Comparison of ENCODE assay signal across 7 mouse cellular contexts in the genomic region with DNA sequence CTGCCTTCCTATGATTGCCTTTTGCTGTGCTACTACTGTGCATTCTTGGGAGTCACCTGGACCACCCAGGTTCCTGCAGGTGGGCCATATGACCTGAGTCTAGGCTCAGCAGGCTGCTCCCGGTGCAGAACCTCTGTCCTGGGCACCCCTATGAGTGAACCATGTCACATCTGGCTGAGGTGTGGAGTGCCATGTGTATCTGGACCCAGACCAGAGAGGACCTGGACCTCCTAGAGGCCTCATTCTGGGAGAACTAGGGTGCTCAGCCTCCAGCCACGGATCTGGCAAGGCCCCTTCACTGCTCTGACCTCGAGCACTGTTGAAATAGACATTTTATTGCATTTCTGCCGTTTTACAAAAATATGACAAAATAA. TPM values are rescaled to one million over a fixed set of nuclear protein-coding genes. Genes with fewer than 3 reads are reported as not detected.
DNase-seq lines count a peak whose midpoint lies in the region; TF ChIP-seq lines count a peak whose summit lies in the region.

No protein-coding gene starts in this region.

- DNase-seq in layer of hippocampus, adult 2 months (ENCODE audit: low spot score in 2 of 2): no peak
- no peak for DNase-seq in layer of hippocampus, adult 9-10 months (ENCODE audit: low spot score)
- DNase-seq in limb, embryonic 10.5 days (ENCODE audit: low spot score): peak; percentile 49
- DNase-seq in right cerebral cortex, postnatal 25 days: no peak
- DNase-seq in adrenal gland, postnatal 10 days: no peak

- peaks cover 72% of the 10 kb centered on the region for H3K36me3 ChIP-seq in limb, embryonic 10.5 days

- H3K27ac ChIP-seq in layer of hippocampus, adult 2 months: peak overlapping the region; percentile 95
- H3K27ac ChIP-seq in embryonic fibroblast, embryonic 13.5 days (ENCODE audit: insufficient read depth, low read length): peak overlapping the region; percentile 62; the same call in 1 of the 2 replicates
- H3K27ac ChIP-seq in limb, embryonic 10.5 days: peak overlapping the region; percentile 88
- peak overlapping the region; percentile 73; the same call in 1 of the 2 replicates for H3K27ac ChIP-seq in olfactory bulb, adult 2 months (ENCODE audit: insufficient read depth, low read depth, low read length)

- no peaks in the 10 kb centered on the region for H3K9me3 ChIP-seq in limb, embryonic 10.5 days (replicated peaks)

- H3K27me3 ChIP-seq in limb, embryonic 10.5 days (ENCODE audit: low read depth, poor library complexity, severe bottlenecking): peaks cover 18% of the 10 kb centered on the region

- no peak; the same call in 1 of the 2 replicates for TF ChIP-seq POLR2A in embryonic fibroblast, embryonic 13.5 days (IDR thresholded peaks at IDR 0.05; ENCODE audit: low read depth, low read length)
- no peak for TF ChIP-seq POLR2A in olfactory bulb, adult 2 months (IDR thresholded peaks at IDR 0.05; ENCODE audit: insufficient read depth, low read depth, low read length)

- 31% methylated on average over 4 of the region's 4 CpGs for WGBS in limb, embryonic 10.5 days
- 26% methylated on average over 4 of the region's 4 CpGs for WGBS in olfactory bulb, adult 2 months

- H3K4me1 ChIP-seq in embryonic fibroblast, embryonic 13.5 days (ENCODE audit: control insufficient read depth, insufficient read depth, low read length): 0 out of 2 replicates have a peak, but pooled peaks cover 3% of the 10 kb centered on the region
- H3K4me1 ChIP-seq in limb, embryonic 10.5 days: peaks cover 31% of the 10 kb centered on the region
- peaks cover 23% of the 10 kb centered on the region for H3K4me1 ChIP-seq in olfactory bulb, adult 2 months (ENCODE audit: control insufficient read depth, insufficient read depth, low read length)

- peak overlapping the region; percentile 57 for H3K4me3 ChIP-seq in layer of hippocampus, adult 2 months
- H3K4me3 ChIP-seq in embryonic fibroblast, embryonic 13.5 days (ENCODE audit: insufficient read depth, low read length): peak overlapping the region; percentile 7; the same call in 1 of the 2 replicates
- H3K4me3 ChIP-seq in limb, embryonic 10.5 days: peak overlapping the region; percentile 72
- peak overlapping the region; percentile 57; the same call in 1 of the 2 replicates for H3K4me3 ChIP-seq in olfactory bulb, adult 2 months (ENCODE audit: insufficient read depth, low read depth, low read length)

- no peak for TF ChIP-seq CTCF in layer of hippocampus, adult 2 months (conservative IDR thresholded peaks at IDR 0.05)
- TF ChIP-seq CTCF in embryonic fibroblast, embryonic 13.5 days (IDR thresholded peaks at IDR 0.05; ENCODE audit: borderline replicate concordance, insufficient read depth, low read length): no peak
- TF ChIP-seq CTCF in olfactory bulb, adult 2 months (IDR thresholded peaks at IDR 0.05; ENCODE audit: insufficient read depth, low read depth, low read length): no peak

RNA-seq across cellular contexts. Expression of gene Dda1, which starts 6.7 kb away (rescaled TPM):
- 10 to 100 TPM; 83.2 to 89.7 TPM for total RNA-seq in layer of hippocampus, adult 2 months (2021)
- polyA plus RNA-seq in embryonic fibroblast, embryonic 13.5 days (2011; ENCODE audit: insufficient read length, low read depth, missing spikeins): 63.1 and 70.4 TPM in 2 replicates
- polyA plus RNA-seq in limb, embryonic 10.5 days (2016; fragmentation: Nextera tagmentation; extraction: Ambion mirVana): 130 and 138 TPM in 2 replicates
- polyA plus RNA-seq in olfactory bulb, adult 2 months (2012; ENCODE audit: insufficient read depth, insufficient read length, low replicate concordance, missing spikeins): not detected in 2 replicates
- 10 to 100 TPM; 46.1 to 48.5 TPM for total RNA-seq in adrenal gland, postnatal 10 days (2021)

RNA-seq across cellular contexts. Expression of gene Ano8, which starts 10.1 kb away (rescaled TPM):
- 10 to 100 TPM; 52.9 to 55.3 TPM for total RNA-seq in layer of hippocampus, adult 2 months (2021)
- polyA plus RNA-seq in embryonic fibroblast, embryonic 13.5 days (2011; ENCODE audit: insufficient read length, low read depth, missing spikeins): 15.4 and 15.6 TPM in 2 replicates
- 2.7 and 3.5 TPM in 2 replicates for polyA plus RNA-seq in limb, embryonic 10.5 days (2016; fragmentation: Nextera tagmentation; extraction: Ambion mirVana)
- polyA plus RNA-seq in olfactory bulb, adult 2 months (2012; ENCODE audit: insufficient read depth, insufficient read length, low replicate concordance, missing spikeins): not detected in 2 replicates
- 10 to 100 TPM; 14.1 to 21.4 TPM for total RNA-seq in adrenal gland, postnatal 10 days (2021)

RNA-seq across cellular contexts. Expression of gene Mrpl34, which starts 10.9 kb away (rescaled TPM):
- 10 to 100 TPM; 39.7 to 45.4 TPM for total RNA-seq in layer of hippocampus, adult 2 months (2021)
- polyA plus RNA-seq in embryonic fibroblast, embryonic 13.5 days (2011; ENCODE audit: insufficient read length, low read depth, missing spikeins): 36.9 and 50.5 TPM in 2 replicates
- 231 and 263 TPM in 2 replicates for polyA plus RNA-seq in limb, embryonic 10.5 days (2016; fragmentation: Nextera tagmentation; extraction: Ambion mirVana)
- not detected in 2 replicates for polyA plus RNA-seq in olfactory bulb, adult 2 months (2012; ENCODE audit: insufficient read depth, insufficient read length, low replicate concordance, missing spikeins)
- 100 to 1,000 TPM; 141 to 156 TPM for total RNA-seq in adrenal gland, postnatal 10 days (2021)

RNA-seq across cellular contexts. Expression of gene Gtpbp3, which starts 12.2 kb away (rescaled TPM):
- total RNA-seq in layer of hippocampus, adult 2 months (2021): 10 to 100 TPM; 28.7 to 32.1 TPM
- polyA plus RNA-seq in embryonic fibroblast, embryonic 13.5 days (2011; ENCODE audit: insufficient read length, low read depth, missing spikeins): 10.5 and 12.5 TPM in 2 replicates
- polyA plus RNA-seq in limb, embryonic 10.5 days (2016; fragmentation: Nextera tagmentation; extraction: Ambion mirVana): 26.8 and 28.2 TPM in 2 replicates
- not detected in 2 replicates for polyA plus RNA-seq in olfactory bulb, adult 2 months (2012; ENCODE audit: insufficient read depth, insufficient read length, low replicate concordance, missing spikeins)
- 10 to 100 TPM; 18.5 to 29.5 TPM for total RNA-seq in adrenal gland, postnatal 10 days (2021)

RNA-seq across cellular contexts. Expression of gene Abhd8, which starts 12.2 kb away (rescaled TPM):
- 100 to 1,000 TPM; 260 to 270 TPM for total RNA-seq in layer of hippocampus, adult 2 months (2021)
- 19.4 and 20.9 TPM in 2 replicates for polyA plus RNA-seq in embryonic fibroblast, embryonic 13.5 days (2011; ENCODE audit: insufficient read length, low read depth, missing spikeins)
- 61.5 and 75.1 TPM in 2 replicates for polyA plus RNA-seq in limb, embryonic 10.5 days (2016; fragmentation: Nextera tagmentation; extraction: Ambion mirVana)
- not detected in 2 replicates for polyA plus RNA-seq in olfactory bulb, adult 2 months (2012; ENCODE audit: insufficient read depth, insufficient read length, low replicate concordance, missing spikeins)
- total RNA-seq in adrenal gland, postnatal 10 days (2021): 10 to 100 TPM; 38.8 to 47.5 TPM

Comparison
In these comparisons a context has a peak if more than half of its experiments do, and no peak if none do; other contexts are left out.
1. H3K4me3 ChIP-seq: peak in every context shown above with its lines; median percentile 72 in limb, embryonic 10.5 days; 57 in layer of hippocampus, adult 2 months; 57 in olfactory bulb, adult 2 months; 7 in embryonic fibroblast, embryonic 13.5 days.
2. RNA of gene Mrpl34, which starts 10.9 kb away (polyA plus RNA-seq): 231 to 263 TPM in limb, embryonic 10.5 days and 36.9 to 50.5 TPM in embryonic fibroblast, embryonic 13.5 days; not detected in olfactory bulb, adult 2 months; every median in the first group is over 10 times any median in the second.
3. Peak in every context shown above with its lines, with median percentiles within 50 percentile points of each other: H3K27ac ChIP-seq.